Mouse (Mus musculus) liver, embryonic 14.5 days (tissue): Measurements from ENCODE around the gene Tnfrsf9. TPM values are rescaled to one million over a fixed set of nuclear protein-coding genes. Genes with fewer than 3 reads are reported as not detected.

Experiments
- ATAC-seq: fragments of 200-750 bp; cut with Nextera tagmentation; 2 replicates; pipeline ENCODE4 v1.8.0; 2017; ENCODE audit warnings: moderate number of reproducible peaks, mild to moderate bottlenecking, moderate library complexity; ENCODE audit not compliant: insufficient read depth
- DNase-seq, 3 experiments: peaks; one replicate each; pipeline ENCODE4 v3.0.0-alpha.2; 2012 to 2013; ENCODE audit warnings: low read depth in 3 of 3, low spot score in 3 of 3
- H3K27ac ChIP-seq: fragments of 300-500 bp; sonication (generic); 2 replicates; pipeline ENCODE4 v1.5.1; 2014; ENCODE audit warnings: moderate library complexity, mild to moderate bottlenecking, control low read depth, inconsistent platforms
- H3K27me3 ChIP-seq: fragments of 300-500 bp; sonication (generic); 2 replicates; pipeline ENCODE4 v1.6.1; 2014; ENCODE audit warnings: mild to moderate bottlenecking, low read length, moderate library complexity; ENCODE audit not compliant: control insufficient read depth, insufficient read depth
- H3K36me3 ChIP-seq: fragments of 300-500 bp; sonication (generic); replicated peaks from 2 replicates; pipeline ENCODE4 v1.6.1; 2014; ENCODE audit warnings: low read depth; ENCODE audit not compliant: control insufficient read depth, insufficient read depth
- H3K4me1 ChIP-seq, 2 experiments: fragments of 200-500 bp in 1 of 2; fragments of 300-500 bp in 1 of 2; sonication (generic) in 1 of 2; replicated peaks; 2 replicates each; pipeline ENCODE4 v1.6.1; 2012 to 2014; ENCODE audit warnings: antibody characterized with exemption in 1 of 2, inconsistent platforms in 1 of 2, low read length in 1 of 2; ENCODE audit not compliant: control insufficient read depth in 2 of 2, insufficient read depth in 2 of 2
- H3K4me2 ChIP-seq: fragments of 300-500 bp; sonication (generic); 2 replicates; pipeline ENCODE4 v1.6.1; 2014; ENCODE audit warnings: low read depth, mild to moderate bottlenecking, control low read depth, moderate library complexity
- H3K4me3 ChIP-seq, 2 experiments: fragments of 200-500 bp in 1 of 2; fragments of 300-500 bp in 1 of 2; sonication (generic) in 1 of 2; 2 replicates each; pipeline ENCODE4 v1.5.1; 2012 to 2014; ENCODE audit warnings: low read depth in 2 of 2, low read length in 2 of 2, mild to moderate bottlenecking in 2 of 2, control low read depth in 1 of 2, inconsistent platforms in 1 of 2, moderate library complexity in 1 of 2; ENCODE audit not compliant: insufficient read depth in 1 of 2
- H3K9ac ChIP-seq: fragments of 300-500 bp; sonication (generic); replicated peaks from 2 replicates; pipeline ENCODE4 v1.6.1; 2014; ENCODE audit warnings: mild to moderate bottlenecking, control low read depth, moderate library complexity
- H3K9me3 ChIP-seq: fragments of 300-500 bp; sonication (generic); 2 replicates; pipeline ENCODE4 v1.6.1; 2016; ENCODE audit warnings: low read length, mixed read lengths; ENCODE audit not compliant: control insufficient read depth
- CTCF ChIP-seq: IDR thresholded peaks from 2 replicates; pipeline ENCODE4 v1.5.1; 2016; ENCODE audit warnings: antibody characterized with exemption, low read depth, control low read depth
- EP300 ChIP-seq: IDR thresholded peaks from 2 replicates; pipeline ENCODE4 v1.6.1; 2016; ENCODE audit warnings: antibody characterized with exemption, low read depth
- WGBS: fragments of 180-500 bp; shearing (Covaris S2); extraction: QIAGEN DNeasy Blood & Tissue Kit; methylation state at CpG from one replicate; pipeline ENCODE4 v1.1.7; 2014; ENCODE audit not compliant: insufficient replicate concordance; 5-methylcytosine and 5-hydroxymethylcytosine counted together
- polyA plus RNA-seq, 2 experiments: library from polyadenylated mRNA; depleted of rRNA in 1 of 2; stranded (reverse) in 1 of 2; unstranded in 1 of 2; fragments of >200 nt; fragmentation: Nextera tagmentation in 1 of 2; extraction: Ambion mirVana in 1 of 2; gene quantifications; 2 replicates each; pipeline versions ENCODE4 v1.2.1 to v1.2.3; 2012 to 2014

Tnfrsf9 gene
- polyA plus RNA-seq, 2 experiments: 0.08 TPM; not detected in 1

- ATAC-seq (no peak), DNase-seq (no peak)
- Histone ChIP-seq H3K27ac (no peak overlapping the region), H3K9ac (no peak overlapping the region), H3K4me3 (no peak overlapping the region), H3K4me2 (no peak overlapping the region), H3K9me3 (no peaks in the 10 kb centered on the region), H3K36me3 (no peaks in the 10 kb centered on the region; the same call in 1 of the 2 replicates), H3K27me3 (no peaks in the 10 kb centered on the region), H3K4me1 (peaks cover 0 to 8% of the 10 kb centered on the region in 2 experiments; a peak in 2 of 4 replicates)
- WGBS: 67% methylated on average over 2 of the region's 2 CpGs
- TF ChIP-seq EP300: no peak
- TF ChIP-seq CTCF: no peak
Measured at GRCm38 (mm10) chr4:150868859-150869258, 45.5 kb upstream of the Tnfrsf9 start.

- DNase-seq: no peak
- 40% methylated on average over 17 of the region's 17 CpGs for WGBS
- Histone ChIP-seq H3K4me2 (no peak overlapping the region), H3K4me3 (no peak overlapping the region), H3K9me3 (no peaks in the 10 kb centered on the region), H3K36me3 (no peaks in the 10 kb centered on the region; the same call in 1 of the 2 replicates), H3K27me3 (no peaks in the 10 kb centered on the region), H3K4me1 (peaks cover 0 to 8% of the 10 kb centered on the region in 2 experiments; a peak in 2 of 4 replicates), H3K9ac (no peak overlapping the region), H3K27ac (no peak overlapping the region)
- no peak for ATAC-seq
- TF ChIP-seq EP300 (no peak), CTCF (no peak)
Measured at GRCm38 (mm10) chr4:150869276-150870197, 44.8 kb upstream of the Tnfrsf9 start.

GRCm38 (mm10) chr4:150870963-150871391 lies 43.4 kb upstream of the Tnfrsf9 start:
- no peak for ATAC-seq

GRCm38 (mm10) chr4:150871392-150872138 lies 42.8 kb upstream of the Tnfrsf9 start:
- Histone ChIP-seq H3K9ac (no peak overlapping the region), H3K4me2 (no peak overlapping the region), H3K9me3 (no peaks in the 10 kb centered on the region), H3K27ac (no peak overlapping the region), H3K36me3 (no peaks in the 10 kb centered on the region), H3K27me3 (no peaks in the 10 kb centered on the region), H3K4me1 (peaks cover 0 to 12% of the 10 kb centered on the region in 2 experiments; a peak in 2 of 4 replicates), H3K4me3 (no peak overlapping the region)
- DNase-seq (no peak), ATAC-seq (peak; percentile 13; the same call in 1 of the 2 replicates)
- WGBS: 48% methylated on average over 10 of the region's 10 CpGs
- no peak for TF ChIP-seq EP300
- TF ChIP-seq CTCF: no peak

More at GRCm38 (mm10) chr4:150870963-150871391, 43.4 kb upstream of the Tnfrsf9 start:
- Histone ChIP-seq H3K4me2 (no peak overlapping the region), H3K9ac (no peak overlapping the region), H3K36me3 (no peaks in the 10 kb centered on the region), H3K9me3 (no peaks in the 10 kb centered on the region), H3K4me3 (no peak overlapping the region), H3K4me1 (peaks cover 0 to 12% of the 10 kb centered on the region in 2 experiments; a peak in 2 of 4 replicates), H3K27me3 (no peaks in the 10 kb centered on the region), H3K27ac (no peak overlapping the region)
- TF ChIP-seq CTCF (no peak), EP300 (no peak)
- WGBS: 74% methylated on average over 13 of the region's 13 CpGs
- DNase-seq: no peak
